Comparison of ENCODE assay signal across 15 mouse cellular contexts in genomic region chr6:39054878-39055508, GRCm38 (mm10).
DNase-seq lines count a peak whose midpoint lies in the region; ATAC-seq and TF ChIP-seq lines count a peak whose summit lies in the region.
"Had no signal": no experiment of that assay in that cellular context is flagged by ENCODE, and none has a peak within 500 bp of the region (broad histone marks: within the 10 kb centered on the region; RNA-seq: fewer than 3 reads in every experiment).

No protein-coding gene starts in this region.

- no peak for DNase-seq in heart, adult 2 months
- DNase-seq in heart, postnatal 10 days, result no peak
- peak; percentile 33 for DNase-seq in A20 (ENCODE audit: low read depth, low spot score)
- no peak for DNase-seq in left cerebral cortex, postnatal 14 days (ENCODE audit: low spot score in 2 of 2)
- no peak for DNase-seq in stomach, postnatal 0 days (ENCODE audit: low spot score)
- DNase-seq: embryo, embryonic 11 days; gastrocnemius, postnatal 25 days; lung, embryonic 14.5 days; lung, postnatal 4 days had no signal

- TF ChIP-seq EP300 in heart, adult 2 months (IDR thresholded peaks at IDR 0.05; ENCODE audit: insufficient read depth, low read depth, low read length), result no peak
- no peak for TF ChIP-seq EP300 in stomach, postnatal 0 days (optimal IDR thresholded peaks at IDR 0.05)

- H3K36me3 ChIP-seq in heart, adult 2 months (ENCODE audit: control insufficient read depth, insufficient read depth, low read length), result no peaks in the 10 kb centered on the region
- no peaks in the 10 kb centered on the region for H3K36me3 ChIP-seq in limb, embryonic 12.5 days
- H3K36me3 ChIP-seq in stomach, postnatal 0 days (ENCODE audit: control insufficient read depth, insufficient read depth, low read length), result no peaks in the 10 kb centered on the region
- H3K36me3 ChIP-seq: G1E; heart, embryonic 12.5 days; liver, embryonic 12.5 days; midbrain, embryonic 10.5 days had no signal

- no peaks in the 10 kb centered on the region for H3K27me3 ChIP-seq in heart, adult 2 months (ENCODE audit: control insufficient read depth, insufficient read depth, low read length)
- H3K27me3 ChIP-seq in limb, embryonic 12.5 days, result 0 out of 2 replicates have a peak, but pooled peaks cover 6% of the 10 kb centered on the region
- no peaks in the 10 kb centered on the region for H3K27me3 ChIP-seq in stomach, postnatal 0 days (ENCODE audit: control insufficient read depth, insufficient read depth, low read length)
- H3K27me3 ChIP-seq: heart, embryonic 12.5 days had no signal

- no peak overlapping the region for H3K4me2 ChIP-seq in limb, embryonic 12.5 days
- H3K4me2 ChIP-seq in stomach, postnatal 0 days (replicated peaks; ENCODE audit: low read depth), result no peak overlapping the region
- H3K4me2 ChIP-seq: liver, embryonic 12.5 days; lung, embryonic 14.5 days had no signal

- no peak overlapping the region for H3K4me3 ChIP-seq in heart, adult 2 months
- no peak overlapping the region for H3K4me3 ChIP-seq in limb, embryonic 12.5 days (replicated peaks)
- no peak overlapping the region for H3K4me3 ChIP-seq in stomach, postnatal 0 days (ENCODE audit: low read depth, low read length)
- H3K4me3 ChIP-seq: heart, embryonic 12.5 days; liver, embryonic 12.5 days; midbrain, embryonic 10.5 days had no signal

- no peak for TF ChIP-seq CTCF in heart, adult 2 months (IDR thresholded peaks at IDR 0.05)
- TF ChIP-seq CTCF in stomach, postnatal 0 days (IDR thresholded peaks at IDR 0.05; ENCODE audit: low read depth), result no peak

- peak; percentile 22 for ATAC-seq in activated CD4-positive, CD25-positive, alpha-beta regulatory T cell, adult 4 months
- ATAC-seq in limb, embryonic 12.5 days (ENCODE audit: insufficient number of reproducible peaks, insufficient read depth, low FRiP score, low TSS enrichment, low read depth), result no peak; the same call in 1 of the 2 replicates
- ATAC-seq in stomach, postnatal 0 days (ENCODE audit: low FRiP score, low TSS enrichment), result no peak
- ATAC-seq: liver, embryonic 12.5 days had no signal

- intact Hi-C loops in heart, adult 2 months (cut with DNase I), result no loop called here
- intact Hi-C loops in heart, postnatal 10 days (cut with DNase I), result no loop called here
- intact Hi-C loops in left cerebral cortex, postnatal 14 days (cut with DNase I), result no loop called here

- H3K79me2 ChIP-seq in heart, adult 2 months (replicated peaks; ENCODE audit: control insufficient read depth, insufficient read depth, low read length), result no peaks in the 10 kb centered on the region

- H3K27ac ChIP-seq in heart, adult 2 months, result peak overlapping the region; percentile 83
- H3K27ac ChIP-seq in limb, embryonic 12.5 days, result peak overlapping the region; percentile 74; the same call in 1 of the 2 replicates
- H3K27ac ChIP-seq in stomach, postnatal 0 days (replicated peaks), result no peak overlapping the region
- H3K27ac ChIP-seq: liver, embryonic 12.5 days; midbrain, embryonic 10.5 days had no signal

- peaks cover 11% of the 10 kb centered on the region for H3K4me1 ChIP-seq in heart, adult 2 months (ENCODE audit: control insufficient read depth, insufficient read depth, low read length)
- H3K4me1 ChIP-seq in limb, embryonic 12.5 days (replicated peaks), result peaks cover 26% of the 10 kb centered on the region
- H3K4me1 ChIP-seq in stomach, postnatal 0 days (replicated peaks; ENCODE audit: control insufficient read depth, insufficient read depth), result no peaks in the 10 kb centered on the region; the same call in 1 of the 2 replicates

- H3K9me3 ChIP-seq in limb, embryonic 12.5 days, result no peaks in the 10 kb centered on the region
- no peaks in the 10 kb centered on the region for H3K9me3 ChIP-seq in stomach, postnatal 0 days (ENCODE audit: control insufficient read depth, low read length)
- H3K9me3 ChIP-seq: G1E; heart, embryonic 12.5 days; liver, embryonic 12.5 days; midbrain, embryonic 10.5 days had no signal

- TF ChIP-seq POLR2A in heart, adult 2 months (IDR thresholded peaks at IDR 0.05; ENCODE audit: insufficient read depth, low read depth, low read length), result no peak

- no peak overlapping the region for H3K9ac ChIP-seq in heart, adult 2 months (ENCODE audit: low read depth, low read length)
- no peak overlapping the region for H3K9ac ChIP-seq in limb, embryonic 12.5 days (replicated peaks)
- no peak overlapping the region for H3K9ac ChIP-seq in stomach, postnatal 0 days (ENCODE audit: low read length)
- H3K9ac ChIP-seq: heart, embryonic 12.5 days; liver, embryonic 12.5 days; lung, embryonic 14.5 days had no signal

- WGBS in heart, adult 2 months, result 72% methylated on average over 6 of the region's 6 CpGs
- 64% methylated on average over 6 of the region's 6 CpGs for WGBS in limb, embryonic 12.5 days
- WGBS in stomach, postnatal 0 days, result 79% methylated on average over 6 of the region's 6 CpGs
